Mouse (Mus musculus): ENCODE data around the gene Zpbp2. TPM values are rescaled to one million over a fixed set of nuclear protein-coding genes. Genes with fewer than 3 reads are reported as not detected.

Gene Zpbp2
- 0.10 TPM in 1 of 2 replicates, not detected in the other for polyA plus RNA-seq (2015; fragmentation: Nextera tagmentation; extraction: Ambion mirVana)

- H3K27me3 ChIP-seq: peaks cover 42% of the 10 kb centered on the region
- H3K4me2 ChIP-seq (replicated peaks): peak within 1 kb of the TSS; percentile 66
- under 1% methylated on average over 50 of the region's 51 CpGs for WGBS
Observed at GRCm38 (mm10) chr11:98550975-98551828, at the start of gene Zpbp2. Zpbp2 (plus strand) TSS chr11:98551097.

GRCm38 (mm10) chr11:98504926-98505325 is 46.0 kb upstream of the Zpbp2 start:
- Histone ChIP-seq H3K27me3 (peaks cover 3% of the 10 kb centered on the region; the same call in 1 of the 2 replicates), H3K36me3 (no peaks in the 10 kb centered on the region), H3K9ac (replicated peaks) (no peak overlapping the region), H3K9me3 (no peaks in the 10 kb centered on the region), H3K4me3 (no peak overlapping the region), H3K4me2 (replicated peaks) (no peak overlapping the region), H3K4me1 (0 out of 2 replicates have a peak, but pooled peaks cover 3% of the 10 kb centered on the region), H3K27ac (replicated peaks) (no peak overlapping the region)
- ATAC-seq (replicated peaks): no peak
- 71% methylated on average over 3 of the region's 3 CpGs for WGBS

More at GRCm38 (mm10) chr11:98550975-98551828, at the start of gene Zpbp2:
- H3K9ac ChIP-seq (replicated peaks): peak within 1 kb of the TSS; percentile 79
- peak within 1 kb of the TSS; percentile 79 for H3K4me3 ChIP-seq
- no peaks in the 10 kb centered on the region for H3K9me3 ChIP-seq
- peaks cover 4% of the 10 kb centered on the region for H3K4me1 ChIP-seq
- peak within 1 kb of the TSS; percentile 86 for H3K27ac ChIP-seq (replicated peaks)
- no peaks in the 10 kb centered on the region for H3K36me3 ChIP-seq
- ATAC-seq (replicated peaks): peak; percentile 97

- Histone ChIP-seq H3K36me3 (no peaks in the 10 kb centered on the region), H3K4me2 (replicated peaks) (no peak overlapping the region), H3K27ac (replicated peaks) (no peak overlapping the region), H3K27me3 (no peaks in the 10 kb centered on the region), H3K9ac (replicated peaks) (no peak overlapping the region), H3K9me3 (no peaks in the 10 kb centered on the region), H3K4me3 (no peak overlapping the region), H3K4me1 (0 out of 2 replicates have a peak, but pooled peaks cover 3% of the 10 kb centered on the region)
- 67% methylated on average over 7 of the region's 7 CpGs for WGBS
- ATAC-seq (replicated peaks): no peak
Observed at GRCm38 (mm10) chr11:98509434-98509833, 41.5 kb upstream of the Zpbp2 start.

- ATAC-seq (replicated peaks): no peak
- H3K27ac ChIP-seq (replicated peaks): no peak overlapping the region
- H3K9ac ChIP-seq (replicated peaks): no peak overlapping the region
- 0 out of 2 replicates have a peak, but pooled peaks cover 3% of the 10 kb centered on the region for H3K4me1 ChIP-seq
- H3K9me3 ChIP-seq: no peaks in the 10 kb centered on the region
- H3K36me3 ChIP-seq: no peaks in the 10 kb centered on the region
- H3K27me3 ChIP-seq: no peaks in the 10 kb centered on the region
- H3K4me3 ChIP-seq: no peak overlapping the region
- WGBS: 92% methylated on average over 8 of the region's 8 CpGs
- no peak overlapping the region for H3K4me2 ChIP-seq (replicated peaks)
Observed at GRCm38 (mm10) chr11:98510125-98510524, 40.8 kb upstream of the Zpbp2 start.

GRCm38 (mm10) chr11:98512881-98513280 is 38.0 kb upstream of the Zpbp2 start:
- 94% methylated on average over 13 of the region's 13 CpGs for whole genome bisulfite sequencing
- H3K9ac ChIP-seq (replicated peaks): no peak overlapping the region
- no peak overlapping the region for H3K4me3 ChIP-seq
- no peaks in the 10 kb centered on the region for H3K36me3 ChIP-seq
- no peaks in the 10 kb centered on the region for H3K9me3 ChIP-seq
- H3K27ac ChIP-seq (replicated peaks): no peak overlapping the region
- no peak for ATAC-seq (replicated peaks)
- 0 out of 2 replicates have a peak, but pooled peaks cover 3% of the 10 kb centered on the region for H3K4me1 ChIP-seq
- H3K4me2 ChIP-seq (replicated peaks): no peak overlapping the region
- H3K27me3 ChIP-seq: no peaks in the 10 kb centered on the region

- Histone ChIP-seq H3K9me3 (no peaks in the 10 kb centered on the region), H3K4me3 (no peak overlapping the region), H3K36me3 (no peaks in the 10 kb centered on the region), H3K9ac (replicated peaks) (no peak overlapping the region), H3K4me2 (replicated peaks) (no peak overlapping the region), H3K27me3 (no peaks in the 10 kb centered on the region), H3K27ac (replicated peaks) (no peak overlapping the region), H3K4me1 (0 out of 2 replicates have a peak, but pooled peaks cover 3% of the 10 kb centered on the region)
- no peak for ATAC-seq (replicated peaks)
- 51% methylated on average over 6 of the region's 6 CpGs for WGBS
Observed at GRCm38 (mm10) chr11:98513356-98513936, 37.5 kb upstream of the Zpbp2 start.

- Histone ChIP-seq H3K4me1 (no peaks in the 10 kb centered on the region), H3K27ac (replicated peaks) (no peak overlapping the region), H3K36me3 (no peaks in the 10 kb centered on the region), H3K27me3 (no peaks in the 10 kb centered on the region), H3K9ac (replicated peaks) (no peak overlapping the region), H3K4me3 (no peak overlapping the region), H3K9me3 (no peaks in the 10 kb centered on the region), H3K4me2 (replicated peaks) (no peak overlapping the region)
- ATAC-seq (replicated peaks): no peak
- 74% methylated on average over 10 of the region's 10 CpGs for WGBS
Observed at GRCm38 (mm10) chr11:98520468-98520867, 30.4 kb upstream of the Zpbp2 start.

- WGBS: 64% methylated on average over 4 of the region's 4 CpGs
- H3K4me1 ChIP-seq: no peaks in the 10 kb centered on the region
- no peaks in the 10 kb centered on the region for H3K9me3 ChIP-seq
- no peak overlapping the region for H3K4me2 ChIP-seq (replicated peaks)
- H3K27me3 ChIP-seq: no peaks in the 10 kb centered on the region; the same call in 1 of the 2 replicates
- no peaks in the 10 kb centered on the region for H3K36me3 ChIP-seq
- H3K4me3 ChIP-seq: no peak overlapping the region
- ATAC-seq (replicated peaks): no peak
- no peak overlapping the region for H3K9ac ChIP-seq (replicated peaks)
- H3K27ac ChIP-seq (replicated peaks): no peak overlapping the region
Observed at GRCm38 (mm10) chr11:98525140-98525539, 25.8 kb upstream of the Zpbp2 start.

- 71% methylated on average over 10 of the region's 10 CpGs for WGBS
- no peak overlapping the region for H3K4me2 ChIP-seq (replicated peaks)
- H3K9me3 ChIP-seq: no peaks in the 10 kb centered on the region
- no peak overlapping the region for H3K27ac ChIP-seq (replicated peaks)
- no peaks in the 10 kb centered on the region for H3K4me1 ChIP-seq
- no peak overlapping the region for H3K9ac ChIP-seq (replicated peaks)
- H3K36me3 ChIP-seq: no peaks in the 10 kb centered on the region
- no peaks in the 10 kb centered on the region; the same call in 1 of the 2 replicates for H3K27me3 ChIP-seq
- no peak overlapping the region for H3K4me3 ChIP-seq
- ATAC-seq (replicated peaks): no peak
Observed at GRCm38 (mm10) chr11:98526824-98527461, 24.0 kb upstream of the Zpbp2 start.

GRCm38 (mm10) chr11:98537480-98538034 is 13.3 kb upstream of the Zpbp2 start:
- no peaks in the 10 kb centered on the region for H3K4me1 ChIP-seq
- no peak overlapping the region for H3K4me3 ChIP-seq
- H3K27ac ChIP-seq (replicated peaks): no peak overlapping the region
- H3K27me3 ChIP-seq: peaks cover 7% of the 10 kb centered on the region; the same call in 1 of the 2 replicates
- H3K9ac ChIP-seq (replicated peaks): no peak overlapping the region
- ATAC-seq (replicated peaks): no peak
- H3K4me2 ChIP-seq (replicated peaks): no peak overlapping the region
- no peaks in the 10 kb centered on the region for H3K36me3 ChIP-seq
- no peaks in the 10 kb centered on the region for H3K9me3 ChIP-seq

- H3K4me2 ChIP-seq (replicated peaks): no peak overlapping the region
- peaks cover 28% of the 10 kb centered on the region for H3K27me3 ChIP-seq
- 78% methylated on average over 5 of the region's 5 CpGs for WGBS
- ATAC-seq (replicated peaks): no peak
- no peaks in the 10 kb centered on the region for H3K9me3 ChIP-seq
- H3K27ac ChIP-seq (replicated peaks): no peak overlapping the region
- H3K36me3 ChIP-seq: no peaks in the 10 kb centered on the region
- peaks cover 2% of the 10 kb centered on the region for H3K4me1 ChIP-seq
- H3K4me3 ChIP-seq: no peak overlapping the region
- H3K9ac ChIP-seq (replicated peaks): no peak overlapping the region
Observed at GRCm38 (mm10) chr11:98540319-98540718, 10.6 kb upstream of the Zpbp2 start.

- H3K27me3 ChIP-seq: peaks cover 50% of the 10 kb centered on the region
Observed at GRCm38 (mm10) chr11:98542553-98542952, 8.3 kb upstream of the Zpbp2 start.

More at GRCm38 (mm10) chr11:98542553-98542952, 8.3 kb upstream of the Zpbp2 start:
- Histone ChIP-seq H3K4me1 (peaks cover 9% of the 10 kb centered on the region), H3K36me3 (no peaks in the 10 kb centered on the region), H3K9me3 (no peaks in the 10 kb centered on the region), H3K27ac (replicated peaks) (no peak overlapping the region), H3K4me2 (replicated peaks) (no peak overlapping the region), H3K4me3 (no peak overlapping the region), H3K9ac (replicated peaks) (no peak overlapping the region)
- WGBS: 79% methylated on average over 8 of the region's 8 CpGs
- ATAC-seq (replicated peaks): no peak

Measured in forebrain, embryonic 15.5 days (tissue).